Mouse (Mus musculus) intestine, embryonic 14.5 days (tissue): ENCODE measurements at regions not wholly inside any gene's neighbourhood (a gene's known extent, or its start where the extent isn't known, plus 50 kb on each side); places are given as distances from the start of the nearest gene placed in this dataset.

Experiments
- ATAC-seq: fragments of 200-750 bp; cut with Nextera tagmentation; replicated peaks from 2 replicates; pipeline ENCODE4 v1.8.0; 2017; ENCODE audit warnings: low read depth, moderate number of reproducible peaks, moderate TSS enrichment, moderate library complexity; ENCODE audit not compliant: low FRiP score, low TSS enrichment
- DNase-seq: peaks from one replicate; pipeline ENCODE4 v3.0.0-alpha.2; 2018; ENCODE audit warnings: low spot score
- H3K27ac ChIP-seq: fragments of 300-500 bp; sonication (generic); 2 replicates; pipeline ENCODE4 v1.5.1; 2014; ENCODE audit warnings: low read depth, mild to moderate bottlenecking, control low read depth
- H3K27me3 ChIP-seq: fragments of 300-500 bp; sonication (generic); replicated peaks from 2 replicates; pipeline ENCODE4 v1.6.1; 2014; ENCODE audit warnings: low read length, control low read depth; ENCODE audit not compliant: control insufficient read depth, insufficient read depth
- H3K36me3 ChIP-seq: fragments of 300-500 bp; sonication (generic); 2 replicates; pipeline ENCODE4 v1.6.1; 2014; ENCODE audit warnings: low read length, control low read depth; ENCODE audit not compliant: control insufficient read depth, insufficient read depth
- H3K4me1 ChIP-seq: fragments of 300-500 bp; sonication (generic); replicated peaks from 2 replicates; pipeline ENCODE4 v1.6.1; 2014; ENCODE audit warnings: low read length, control low read depth, mixed read lengths; ENCODE audit not compliant: control insufficient read depth, insufficient read depth
- H3K4me2 ChIP-seq: fragments of 300-500 bp; sonication (generic); 2 replicates; pipeline ENCODE4 v1.6.1; 2014; ENCODE audit warnings: low read length
- H3K4me3 ChIP-seq: fragments of 300-500 bp; sonication (generic); 2 replicates; pipeline ENCODE4 v1.5.1; 2014; ENCODE audit warnings: low read depth, low read length, control low read depth, mixed read lengths
- H3K9ac ChIP-seq: fragments of 300-500 bp; sonication (generic); 2 replicates; pipeline ENCODE4 v1.6.1; 2014; ENCODE audit warnings: mild to moderate bottlenecking, low read length
- H3K9me3 ChIP-seq: fragments of 300-500 bp; sonication (generic); 2 replicates; pipeline ENCODE4 v1.6.1; 2016; ENCODE audit warnings: low read length, control low read depth; ENCODE audit not compliant: control insufficient read depth
- WGBS: fragments of 180-500 bp; shearing (Covaris S2); extraction: QIAGEN DNeasy Blood & Tissue Kit; methylation state at CpG from one replicate; pipeline ENCODE4 v1.1.7; 2014; 5-methylcytosine and 5-hydroxymethylcytosine counted together

GRCm38 (mm10) chr2:61493918-61494712, 84.3 kb upstream of the Tank start:
- H3K27ac ChIP-seq: no peak overlapping the region
- ATAC-seq: no peak
- DNase-seq: peak; percentile 95
- peak overlapping the region; percentile 7; the same call in 1 of the 2 replicates for H3K4me2 ChIP-seq
- H3K4me3 ChIP-seq: no peak overlapping the region
- H3K36me3 ChIP-seq: no peaks in the 10 kb centered on the region
- H3K4me1 ChIP-seq: no peaks in the 10 kb centered on the region
- WGBS: 43% methylated on average over 11 of the region's 11 CpGs
- H3K27me3 ChIP-seq: no peaks in the 10 kb centered on the region
- H3K9me3 ChIP-seq: no peaks in the 10 kb centered on the region
- H3K9ac ChIP-seq: no peak overlapping the region

- ATAC-seq (no peak), DNase-seq (no peak)
- Histone ChIP-seq H3K27ac (no peak overlapping the region), H3K9ac (no peak overlapping the region), H3K27me3 (no peaks in the 10 kb centered on the region), H3K4me3 (no peak overlapping the region), H3K36me3 (no peaks in the 10 kb centered on the region), H3K9me3 (no peaks in the 10 kb centered on the region), H3K4me2 (no peak overlapping the region), H3K4me1 (no peaks in the 10 kb centered on the region)
- 57% methylated on average over 6 of the region's 6 CpGs for whole genome bisulfite sequencing
Measured at GRCm38 (mm10) chr2:61492043-61492743, 86.2 kb upstream of the Tank start.

- Histone ChIP-seq H3K9ac (no peak overlapping the region), H3K27me3 (no peaks in the 10 kb centered on the region), H3K4me1 (no peaks in the 10 kb centered on the region), H3K36me3 (no peaks in the 10 kb centered on the region), H3K27ac (no peak overlapping the region), H3K9me3 (no peaks in the 10 kb centered on the region), H3K4me3 (no peak overlapping the region), H3K4me2 (no peak overlapping the region)
- DNase-seq: no peak
- no peak for ATAC-seq
- WGBS: 79% methylated on average over 10 of the region's 10 CpGs
Measured at GRCm38 (mm10) chr2:61490436-61491109, 87.8 kb upstream of the Tank start.

GRCm38 (mm10) chr2:61489762-61490161, 88.6 kb upstream of the Tank start:
- H3K9ac ChIP-seq: no peak overlapping the region
- no peak overlapping the region for H3K27ac ChIP-seq
- H3K27me3 ChIP-seq: no peaks in the 10 kb centered on the region
- no peak overlapping the region for H3K4me3 ChIP-seq
- no peak overlapping the region for H3K4me2 ChIP-seq
- ATAC-seq (no peak), DNase-seq (no peak)
- no peaks in the 10 kb centered on the region for H3K9me3 ChIP-seq
- no peaks in the 10 kb centered on the region for H3K4me1 ChIP-seq
- WGBS: 88% methylated on average over 10 of the region's 10 CpGs
- H3K36me3 ChIP-seq: no peaks in the 10 kb centered on the region

- Histone ChIP-seq H3K27ac (no peak overlapping the region), H3K9me3 (no peaks in the 10 kb centered on the region)
- WGBS: 83% methylated on average over 1 of the region's 1 CpGs
Measured at GRCm38 (mm10) chr2:61483820-61484219, 94.6 kb upstream of the Tank start.

GRCm38 (mm10) chr2:61476648-61477047, 101.7 kb upstream of the Tank start:
- Histone ChIP-seq H3K4me2 (no peak overlapping the region), H3K4me1 (no peaks in the 10 kb centered on the region), H3K9ac (no peak overlapping the region), H3K27me3 (no peaks in the 10 kb centered on the region), H3K27ac (no peak overlapping the region), H3K36me3 (no peaks in the 10 kb centered on the region), H3K9me3 (no peaks in the 10 kb centered on the region), H3K4me3 (no peak overlapping the region)
- WGBS: 86% methylated on average over 4 of the region's 4 CpGs
- ATAC-seq (no peak), DNase-seq (no peak)

More at GRCm38 (mm10) chr2:61483820-61484219, 94.6 kb upstream of the Tank start:
- Histone ChIP-seq H3K36me3 (no peaks in the 10 kb centered on the region), H3K4me3 (no peak overlapping the region), H3K27me3 (no peaks in the 10 kb centered on the region), H3K4me2 (no peak overlapping the region), H3K9ac (no peak overlapping the region), H3K4me1 (no peaks in the 10 kb centered on the region)
- no peak for DNase-seq
- ATAC-seq: no peak

GRCm38 (mm10) chr2:61474626-61475025, 103.8 kb upstream of the Tank start:
- DNase-seq (no peak), ATAC-seq (no peak)
- Histone ChIP-seq H3K27ac (no peak overlapping the region), H3K4me1 (no peaks in the 10 kb centered on the region), H3K9ac (no peak overlapping the region), H3K9me3 (no peaks in the 10 kb centered on the region), H3K27me3 (no peaks in the 10 kb centered on the region), H3K4me3 (no peak overlapping the region), H3K36me3 (no peaks in the 10 kb centered on the region), H3K4me2 (no peak overlapping the region)
- WGBS: 57% methylated on average over 10 of the region's 10 CpGs

- Histone ChIP-seq H3K4me1 (no peaks in the 10 kb centered on the region), H3K4me2 (no peak overlapping the region), H3K4me3 (no peak overlapping the region), H3K27me3 (no peaks in the 10 kb centered on the region), H3K27ac (no peak overlapping the region), H3K9ac (no peak overlapping the region), H3K36me3 (no peaks in the 10 kb centered on the region), H3K9me3 (no peaks in the 10 kb centered on the region)
- no peak for ATAC-seq
- DNase-seq: no peak
- WGBS: 85% methylated on average over 5 of the region's 5 CpGs
Measured at GRCm38 (mm10) chr2:61470521-61470920, 107.9 kb upstream of the Tank start.
